Mouse (Mus musculus): ENCODE results near the gene Ubqln1.

The Ubqln1 gene

DNA sequence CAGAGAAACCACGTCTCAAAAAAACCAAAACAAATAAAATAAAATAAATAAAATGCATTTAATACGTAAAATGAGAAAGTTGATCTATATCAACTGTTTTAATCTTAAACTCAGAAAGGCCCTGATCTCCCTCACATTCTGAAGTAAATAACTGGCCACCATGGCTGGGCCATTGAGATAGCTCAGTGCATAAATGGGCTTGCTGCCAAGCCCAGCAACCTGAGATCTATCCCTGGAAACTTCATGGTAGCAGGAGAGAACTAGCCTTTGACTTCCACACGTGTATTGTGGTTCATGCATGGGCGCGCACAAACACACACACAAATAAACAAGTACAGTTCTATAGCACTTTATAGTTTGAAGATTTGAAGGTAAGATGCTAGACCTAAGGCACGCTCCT, 14.1 kb downstream of the Ubqln1 start:
- no peak for DNase-seq (ENCODE audit: low spot score)

GRCm38 (mm10) chr13:58197981-58198640, 17.3 kb downstream of the Ubqln1 start:
- no peak for DNase-seq (ENCODE audit: low spot score)

DNA sequence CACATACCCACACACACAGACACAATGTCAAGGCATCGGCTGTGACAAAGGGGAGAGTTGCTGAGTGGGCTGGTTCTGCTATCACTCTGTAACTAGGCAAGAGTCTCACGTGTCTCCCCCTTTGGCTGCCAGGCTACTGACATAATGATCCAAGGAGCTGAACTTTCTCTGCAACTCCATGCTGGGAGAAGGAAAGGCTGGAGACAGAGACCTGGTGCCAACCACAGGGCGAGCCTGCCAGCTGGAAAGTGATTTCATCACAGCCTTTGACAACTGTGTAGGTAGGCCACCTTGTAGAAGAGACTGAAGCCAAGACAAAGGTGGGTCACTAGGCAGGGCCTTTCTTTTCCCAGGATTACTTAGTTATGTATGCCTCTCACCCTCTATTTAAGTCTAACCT, 18.2 kb downstream of the Ubqln1 start:
- DNase-seq (ENCODE audit: low spot score), result no peak

DNA sequence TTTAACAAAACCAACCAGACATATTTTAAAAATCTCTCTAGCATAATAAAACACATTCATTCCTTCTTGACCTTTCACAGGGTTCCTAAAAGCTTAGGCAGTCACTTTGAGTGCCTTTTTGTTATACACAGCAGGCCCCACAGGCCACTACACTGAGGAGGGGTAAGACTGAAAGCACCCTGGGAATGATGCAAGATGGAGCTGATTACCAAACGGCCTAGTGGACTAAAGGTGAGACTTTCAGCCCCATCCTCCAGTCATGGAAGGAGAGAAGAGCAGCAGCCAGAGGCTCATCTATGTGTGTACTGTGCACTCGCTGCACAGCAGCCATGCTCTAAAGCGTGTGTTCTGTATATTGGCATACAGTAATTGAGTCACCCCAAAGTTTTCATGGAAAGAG, 20.5 kb downstream of the Ubqln1 start:
- DNase-seq (ENCODE audit: low spot score), result no peak

- no peak for DNase-seq (ENCODE audit: low spot score)
Observed at GRCm38 (mm10) chr13:58193221-58193620, 22.2 kb downstream of the Ubqln1 start.

GRCm38 (mm10) chr13:58192146-58192545, 23.3 kb downstream of the Ubqln1 start:
- no peak for DNase-seq (ENCODE audit: low spot score)

DNA sequence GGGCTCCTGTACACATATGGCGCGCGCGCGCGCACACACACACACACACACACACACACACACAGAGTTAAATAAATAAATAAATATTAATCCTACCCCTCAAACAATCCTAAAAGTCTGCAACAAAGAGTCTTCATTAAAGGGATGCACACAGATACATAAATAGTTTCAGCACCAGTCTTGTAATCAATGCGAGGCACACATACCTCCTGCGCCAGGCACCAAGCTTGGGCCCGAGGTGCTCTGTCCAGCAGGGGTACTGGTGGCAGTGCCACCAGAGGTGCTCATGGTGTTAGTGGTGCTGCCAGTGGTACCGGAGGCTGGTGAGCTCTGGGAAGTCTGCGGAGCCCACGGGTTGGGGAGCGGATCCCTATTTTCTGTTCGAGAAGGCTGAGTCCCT, 23.9 kb downstream of the Ubqln1 start:
- no peak for DNase-seq (ENCODE audit: low spot score)

GRCm38 (mm10) chr13:58189473-58189872, 26.0 kb downstream of the Ubqln1 start:
- DNase-seq (ENCODE audit: low spot score), result no peak

- peak; percentile 83 for DNase-seq (ENCODE audit: low spot score)
Observed at GRCm38 (mm10) chr13:58188412-58188811, 27.0 kb downstream of the Ubqln1 start.

DNA sequence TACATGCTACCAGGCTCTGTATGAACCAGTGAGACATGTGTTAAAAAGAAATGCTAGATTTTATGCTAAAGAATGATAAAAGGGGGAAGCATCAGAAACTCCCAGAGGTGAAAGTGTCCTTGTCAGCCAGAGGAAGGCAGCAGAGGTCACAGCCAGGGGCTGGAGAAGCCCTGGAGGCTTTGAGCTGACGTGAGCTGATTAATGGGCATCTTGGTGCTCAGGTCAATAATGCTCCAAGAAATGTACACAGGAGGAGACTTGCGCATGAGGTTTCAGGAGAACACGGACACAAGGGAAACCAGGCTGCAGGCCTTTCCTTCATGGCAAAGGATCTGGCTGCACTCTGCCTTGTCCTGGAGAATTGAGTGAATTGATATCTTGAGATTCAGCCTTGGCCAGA, 27.7 kb downstream of the Ubqln1 start:
- DNase-seq (ENCODE audit: low spot score), result no peak

DNA sequence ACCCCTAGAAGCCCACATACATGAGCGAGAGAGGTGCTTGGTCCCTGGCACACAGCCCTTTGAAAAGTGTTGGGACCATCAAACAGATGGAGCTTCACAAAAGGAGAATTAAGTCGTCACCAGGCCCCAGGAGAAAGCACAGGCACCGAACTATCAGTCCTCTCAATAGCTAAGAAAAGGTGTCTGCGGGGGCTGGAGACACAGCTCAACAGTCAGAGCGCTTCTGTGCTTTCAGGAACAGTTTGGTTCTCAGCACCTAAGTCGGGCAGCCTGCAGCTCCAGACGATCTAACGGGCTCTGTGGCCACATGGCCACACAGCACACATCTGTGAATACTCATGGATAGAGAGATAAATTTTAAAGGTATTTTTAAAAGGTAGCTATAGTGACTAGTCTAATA, 29.2 kb downstream of the Ubqln1 start:
- no peak for DNase-seq (ENCODE audit: low spot score)

- no peak for DNase-seq (ENCODE audit: low spot score)
Observed at GRCm38 (mm10) chr13:58184111-58184510, 31.3 kb downstream of the Ubqln1 start.

DNA sequence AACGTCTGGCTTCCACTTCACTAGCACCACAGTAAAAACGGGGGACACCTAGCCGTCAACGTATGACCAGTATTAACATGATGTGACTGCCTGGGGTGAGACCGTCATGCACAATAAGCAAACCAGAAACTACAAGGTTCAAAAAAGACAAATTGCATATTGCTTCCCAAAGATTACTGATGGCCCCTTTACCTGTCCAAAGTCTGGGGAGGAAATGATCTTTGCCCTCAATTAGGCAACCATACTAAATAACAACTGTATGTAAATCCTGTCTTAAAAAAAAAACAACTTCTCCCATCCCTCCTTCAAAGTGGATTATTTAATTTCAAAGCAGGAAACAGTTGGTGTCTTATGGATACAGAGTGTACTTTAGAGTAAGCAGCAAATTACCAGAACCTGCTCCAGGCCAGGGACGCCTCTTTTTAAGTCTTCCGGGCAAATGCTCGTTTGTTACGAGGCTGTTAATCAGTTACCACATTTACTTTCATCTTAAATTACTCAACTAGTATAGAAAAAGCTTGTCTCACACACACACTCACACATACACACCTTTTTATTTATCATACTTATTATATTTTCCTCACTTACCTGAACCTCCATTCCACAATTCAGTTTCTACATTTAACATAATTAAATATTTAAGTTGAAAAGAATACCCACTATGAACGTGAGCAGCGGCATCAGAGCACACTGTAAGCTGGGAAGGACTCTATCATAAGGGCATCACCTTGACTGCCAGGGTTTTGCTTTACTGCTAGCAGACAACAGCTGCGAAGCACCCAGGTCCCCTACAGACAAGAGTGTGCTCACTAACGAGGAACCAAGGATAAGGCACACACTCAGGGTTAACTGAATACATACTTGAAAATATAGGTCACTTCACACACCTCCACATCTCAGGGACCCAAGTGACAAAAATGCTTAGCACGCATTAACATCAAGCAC, 33.6 kb downstream of the Ubqln1 start:
- no peak for DNase-seq (ENCODE audit: low spot score)

GRCm38 (mm10) chr13:58177511-58178208, 37.8 kb downstream of the Ubqln1 start:
- peak; percentile 93 for DNase-seq (ENCODE audit: low spot score)

- no peak for DNase-seq (ENCODE audit: low spot score)
Observed at GRCm38 (mm10) chr13:58176105-58176504, 39.3 kb downstream of the Ubqln1 start.

DNA sequence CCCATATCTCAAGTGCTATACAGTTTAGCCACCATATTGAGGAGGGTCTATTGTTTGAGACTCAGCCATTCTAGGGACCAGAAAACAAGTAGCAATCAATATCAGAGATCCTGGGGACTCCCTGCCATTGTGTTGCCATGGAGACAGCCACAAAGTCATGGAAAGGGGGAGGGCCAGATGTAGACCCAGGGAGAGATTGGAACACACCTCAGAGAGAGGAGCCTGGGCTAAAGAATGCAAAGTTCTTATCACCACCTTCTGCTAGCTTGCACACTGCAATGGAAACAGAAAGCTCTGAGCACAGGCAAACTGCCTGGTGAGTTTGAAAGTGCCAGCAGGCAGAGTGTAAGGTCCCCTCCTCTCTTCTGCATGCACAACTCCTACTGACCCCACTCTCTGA, 47.3 kb downstream of the Ubqln1 start:
- no peak for DNase-seq (ENCODE audit: low spot score)

GRCm38 (mm10) chr13:58163343-58163742, 52.1 kb downstream of the Ubqln1 start:
- no peak for DNase-seq (ENCODE audit: low spot score)

DNA sequence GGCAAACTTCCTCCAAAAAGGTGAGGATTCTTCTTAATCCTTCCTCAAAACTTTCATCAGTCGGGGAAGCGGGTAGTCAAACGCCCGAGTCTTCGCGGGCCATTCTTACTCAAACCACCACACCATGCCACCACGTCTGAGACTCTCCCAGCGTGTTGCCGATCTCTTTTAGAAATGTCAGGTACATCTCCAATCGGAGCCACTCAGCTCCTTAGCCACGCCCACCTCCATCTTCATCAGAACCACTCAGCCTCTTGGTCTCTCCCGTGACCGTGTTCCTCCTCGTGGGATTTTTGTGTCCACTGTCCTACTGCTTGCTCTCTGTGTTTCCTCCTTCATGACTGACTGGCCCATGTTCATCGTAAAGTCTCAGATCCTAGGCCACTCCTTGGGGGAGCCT, 54.7 kb downstream of the Ubqln1 start:
- no peak for DNase-seq (ENCODE audit: low spot score)

DNA sequence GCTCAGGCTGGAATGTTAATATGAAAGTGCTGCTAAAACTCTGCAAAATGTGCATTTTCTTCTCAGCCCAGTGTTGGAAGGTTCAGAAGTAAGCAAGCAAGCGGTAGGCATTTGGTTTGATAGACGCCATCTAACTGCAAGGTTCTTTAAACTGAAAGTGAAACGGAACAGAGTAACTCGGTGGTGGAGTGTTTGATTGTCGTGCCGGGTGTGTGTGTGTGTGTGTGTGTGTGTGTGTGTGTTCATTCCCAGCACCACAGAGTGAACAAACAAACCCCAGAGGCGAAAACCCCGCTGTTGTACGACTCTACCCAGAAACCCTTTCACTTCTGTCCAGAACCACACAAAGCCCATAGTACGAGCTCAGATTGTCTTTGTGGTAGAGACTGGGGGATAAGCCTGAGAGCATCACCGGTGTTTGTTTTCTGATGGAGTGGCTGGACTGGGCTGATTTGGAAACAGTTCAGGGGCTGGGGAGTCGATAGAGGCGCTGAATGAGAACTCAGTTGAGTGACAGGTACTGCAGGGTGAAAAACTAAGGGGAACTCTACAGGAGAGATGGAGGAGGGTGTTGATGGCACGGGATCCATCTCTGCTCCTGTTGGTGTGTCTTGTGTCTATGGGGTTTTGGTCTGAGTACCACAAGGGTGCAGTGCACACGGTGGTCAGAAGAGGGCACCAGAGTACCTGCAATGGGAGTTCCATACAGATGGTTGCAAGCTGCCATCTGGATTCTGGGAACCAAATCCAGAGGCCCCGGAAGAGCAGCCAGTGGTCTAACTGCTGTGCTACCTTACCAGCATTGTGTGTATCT, 57.1 kb downstream of the Ubqln1 start:
- DNase-seq (ENCODE audit: low spot score), result peak; percentile 85

DNA sequence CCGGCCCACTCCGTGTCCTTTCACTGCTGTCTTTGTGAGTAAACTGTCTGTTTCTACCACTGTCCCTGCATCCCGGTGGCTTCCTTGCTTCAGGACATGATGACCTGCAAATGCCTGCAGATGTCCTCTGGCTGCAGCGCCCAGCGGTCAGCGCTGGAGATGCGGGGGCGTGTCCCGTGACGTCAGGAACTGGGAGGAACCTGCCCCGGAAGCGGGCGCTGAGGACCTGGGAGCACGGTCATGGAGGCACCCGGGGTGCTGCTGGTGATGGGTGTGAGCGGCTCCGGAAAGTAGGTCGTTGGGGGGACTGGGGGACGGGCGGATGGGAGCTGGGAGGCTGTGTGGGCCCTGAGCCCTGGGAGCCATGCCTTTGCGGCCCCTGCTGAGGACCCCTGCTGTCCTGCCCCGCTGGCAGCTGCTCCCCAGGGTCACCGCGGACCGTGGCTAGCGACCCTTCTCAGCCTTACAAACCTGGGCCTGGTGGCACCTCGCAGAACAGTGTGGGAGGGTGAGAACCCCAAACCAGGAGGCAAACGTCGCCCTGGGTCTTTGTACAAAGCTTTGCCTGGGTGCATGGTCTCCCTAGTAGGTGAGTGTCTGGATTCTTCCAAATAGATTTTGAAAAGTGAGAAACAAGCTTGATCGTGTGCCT, 57.9 kb downstream of the Ubqln1 start, which contains the start of gene Idnk:
Idnk (plus strand) TSS at position 203 of the 652 bp plus-strand sequence.
- peak; percentile 61 for DNase-seq (ENCODE audit: low spot score)

- DNase-seq (ENCODE audit: low spot score), result no peak
Observed at GRCm38 (mm10) chr13:58157036-58157435, 58.4 kb downstream of the Ubqln1 start.
